Mouse (Mus musculus): Measurements from ENCODE around the gene 4921524J17Rik.
A peak's percentile ranks its signal among the peaks of the same experiment; 100 is the strongest.

The 4921524J17Rik gene

DNA sequence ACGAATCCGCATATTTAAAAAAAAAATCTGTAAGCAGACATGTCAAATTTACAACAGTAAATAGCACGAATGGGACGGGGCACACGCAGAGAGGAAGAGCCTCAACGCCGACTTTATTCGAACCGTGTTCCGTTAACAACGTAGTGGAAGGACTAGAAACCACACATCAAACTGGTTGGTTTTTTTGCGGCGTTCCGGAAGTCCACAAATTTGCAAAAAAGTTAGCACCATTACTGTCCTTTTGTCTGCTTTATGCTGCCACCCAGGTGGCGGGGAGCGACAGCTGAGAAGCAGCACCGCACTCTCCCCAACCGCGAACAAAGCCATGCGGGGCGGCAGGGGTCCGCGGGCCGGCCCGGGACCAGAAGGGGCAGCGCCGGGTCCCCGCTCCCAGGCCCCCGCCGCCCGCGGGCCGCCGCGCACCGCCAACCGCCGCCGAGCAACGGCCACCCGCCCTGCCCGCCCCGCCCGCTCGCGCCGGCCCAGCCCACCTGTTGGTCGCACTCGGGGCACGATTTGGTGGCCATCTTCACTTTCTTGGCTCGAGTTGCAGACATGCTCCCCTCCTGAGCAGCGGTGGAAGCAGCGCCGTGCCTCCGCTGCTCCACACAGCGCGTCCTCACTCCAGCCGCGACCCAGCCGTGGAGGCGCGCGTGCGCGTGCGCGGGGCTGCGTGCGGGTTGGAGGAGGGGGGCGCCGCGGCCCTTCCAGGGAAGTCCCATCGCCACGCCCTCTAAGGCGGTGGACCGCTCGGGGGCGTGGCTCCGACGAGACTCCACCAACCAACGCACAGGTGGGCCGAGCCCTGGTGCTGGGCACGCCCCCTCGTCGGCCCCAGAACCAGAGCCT is at the start of gene 4921524J17Rik:
Gene 4921524J17Rik, minus strand, starts transcription at position 666 of the 849 bp plus-strand sequence.
- peak; percentile 94 for DNase-seq (ENCODE audit: low spot score)

DNA sequence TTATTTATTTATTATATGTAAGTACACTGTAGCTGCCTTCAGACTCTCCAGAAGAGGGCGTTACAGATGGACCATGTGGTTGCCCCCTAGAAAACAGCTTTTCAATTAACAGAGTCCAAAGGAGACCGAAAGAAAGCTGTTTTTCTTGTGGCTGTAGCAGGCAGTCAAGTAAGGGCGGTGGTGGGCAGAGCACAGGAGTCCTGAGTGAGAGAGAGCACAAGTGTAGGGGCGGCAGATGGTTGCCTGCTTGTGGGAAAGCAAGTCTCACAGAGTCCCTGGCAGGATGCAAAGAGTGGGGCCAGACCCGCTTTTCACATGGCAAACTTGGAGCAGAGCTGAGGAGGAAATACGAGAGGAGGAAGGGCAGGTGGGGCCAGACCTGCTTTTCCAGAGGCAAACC is 49.8 kb upstream of the 4921524J17Rik start:
- no peak for DNase-seq (ENCODE audit: low spot score)

DNA sequence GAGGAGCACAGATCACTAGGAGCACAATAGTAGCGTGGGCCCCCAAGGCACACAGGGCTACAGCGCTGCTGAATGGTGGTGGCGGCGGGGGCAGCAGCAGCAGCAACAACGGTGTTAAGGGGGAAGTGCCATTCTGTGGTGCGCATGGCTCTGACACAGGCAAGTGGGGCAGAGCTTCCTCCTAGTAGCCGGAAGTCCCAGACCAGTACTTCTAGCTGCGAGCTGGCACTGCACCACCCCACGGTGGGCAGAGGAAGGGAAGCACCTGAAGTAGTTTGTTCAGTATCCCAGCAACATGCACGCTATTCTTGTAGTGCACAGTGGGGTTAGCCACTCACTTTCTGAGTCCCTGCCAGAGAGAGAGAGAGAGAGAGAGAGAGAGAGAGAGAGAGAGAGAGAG is 49.3 kb upstream of the 4921524J17Rik start:
- no peak for DNase-seq (ENCODE audit: low spot score)

DNA sequence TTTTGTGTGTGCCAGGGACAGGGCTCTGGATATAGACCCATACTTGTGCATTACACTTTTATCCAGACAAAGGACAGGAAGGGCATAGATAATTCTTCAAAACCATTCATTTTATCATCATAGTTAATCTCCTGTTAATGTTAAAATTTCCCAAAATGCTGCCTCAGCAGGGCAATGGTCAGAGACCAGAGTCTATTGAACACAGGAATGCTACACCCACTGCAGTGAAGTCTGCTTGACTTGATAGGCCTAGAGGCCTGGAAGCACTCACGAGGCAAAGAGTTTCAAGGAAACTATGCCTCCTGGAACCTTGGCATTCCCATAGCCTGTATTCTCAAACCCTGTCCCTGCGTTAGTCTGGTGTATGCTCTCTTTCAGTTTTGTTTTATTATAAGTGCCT is 47.1 kb upstream of the 4921524J17Rik start:
- no peak for DNase-seq (ENCODE audit: low spot score)

DNA sequence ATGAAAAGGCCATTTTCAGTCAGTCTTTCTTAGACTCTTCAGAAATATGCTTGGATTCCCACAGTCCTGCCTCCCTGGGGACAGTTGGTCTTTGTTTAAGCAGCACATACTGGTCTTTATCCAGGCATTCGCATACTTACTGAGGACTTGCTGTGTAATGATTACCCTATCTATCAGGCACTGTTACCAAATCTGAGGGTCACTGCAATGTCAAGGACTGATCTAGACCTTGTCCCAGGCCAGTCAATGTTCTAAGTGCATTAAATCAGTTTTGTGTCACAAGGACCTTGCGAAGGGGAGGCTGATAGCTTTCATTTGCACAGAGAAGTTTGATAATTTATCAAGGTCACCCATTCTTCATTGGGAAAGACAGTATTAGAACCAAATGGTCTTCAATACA is 45.8 kb upstream of the 4921524J17Rik start:
- no peak for DNase-seq (ENCODE audit: low spot score)

DNA sequence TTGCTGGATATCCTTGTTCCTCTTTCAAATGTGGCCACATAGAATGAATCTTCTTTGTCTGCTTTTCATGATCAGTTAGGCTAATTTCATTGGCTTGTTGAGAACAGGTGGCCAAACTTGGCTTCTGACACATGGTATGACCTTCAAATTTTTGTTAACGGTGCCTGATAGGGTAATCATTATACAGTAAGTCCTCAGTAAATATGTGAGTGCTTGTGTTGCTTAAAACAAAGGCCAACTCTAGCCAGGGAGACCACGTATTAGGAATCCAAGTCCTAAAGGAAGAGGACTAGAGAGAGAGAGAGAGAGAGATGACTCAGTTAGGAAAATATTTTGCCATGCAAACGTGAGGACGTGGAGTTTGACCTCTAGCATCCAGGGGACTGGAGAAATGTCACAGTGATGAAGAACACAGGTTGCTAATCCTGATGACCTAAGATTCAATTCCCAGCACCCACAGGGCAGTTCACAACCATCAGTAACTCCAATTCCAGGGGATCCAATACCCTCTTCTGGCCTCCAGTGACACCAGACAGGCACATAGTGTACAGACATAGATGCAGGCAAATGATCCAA is 44.4 kb upstream of the 4921524J17Rik start:
- no peak for DNase-seq (ENCODE audit: low spot score)

DNA sequence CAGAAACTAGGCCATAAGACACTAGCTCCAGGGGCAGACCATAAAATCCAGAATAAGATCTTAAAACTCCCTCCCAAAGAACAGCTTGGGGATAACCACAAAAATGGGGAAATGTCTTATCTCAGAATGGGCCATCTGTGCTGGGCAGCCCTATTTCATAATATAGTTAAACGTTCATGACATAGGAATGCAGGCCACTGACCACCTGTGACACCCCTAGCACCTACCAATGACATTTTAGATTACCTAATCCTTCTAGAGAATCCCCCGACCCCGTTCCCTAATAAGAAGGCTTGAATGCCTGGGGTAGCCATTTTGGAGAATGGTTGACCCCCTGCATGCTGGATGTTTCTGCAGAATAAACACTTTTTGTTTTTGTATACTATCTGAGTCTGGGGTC is 42.3 kb upstream of the 4921524J17Rik start:
- no peak for DNase-seq (ENCODE audit: low spot score)

DNA sequence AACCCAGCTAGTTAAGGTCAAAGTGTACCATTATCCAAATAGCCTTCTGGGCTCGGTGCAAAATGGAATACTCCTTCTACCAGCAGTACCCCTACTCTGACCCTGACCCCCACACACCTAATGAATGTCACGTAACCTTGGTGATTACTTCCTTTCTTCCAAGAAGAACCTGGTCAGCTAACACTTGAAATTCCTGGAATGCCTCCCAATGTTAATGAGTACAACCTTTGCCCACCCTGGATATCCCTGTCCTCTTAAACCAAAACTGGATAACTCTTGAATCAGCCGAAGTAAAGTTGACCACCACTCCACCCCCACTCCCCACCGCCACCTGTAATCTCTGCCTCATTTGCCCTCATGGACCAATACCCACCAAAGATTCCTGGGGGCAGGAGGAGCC is 40.6 kb upstream of the 4921524J17Rik start:
- DNase-seq (ENCODE audit: low spot score) = no peak

DNA sequence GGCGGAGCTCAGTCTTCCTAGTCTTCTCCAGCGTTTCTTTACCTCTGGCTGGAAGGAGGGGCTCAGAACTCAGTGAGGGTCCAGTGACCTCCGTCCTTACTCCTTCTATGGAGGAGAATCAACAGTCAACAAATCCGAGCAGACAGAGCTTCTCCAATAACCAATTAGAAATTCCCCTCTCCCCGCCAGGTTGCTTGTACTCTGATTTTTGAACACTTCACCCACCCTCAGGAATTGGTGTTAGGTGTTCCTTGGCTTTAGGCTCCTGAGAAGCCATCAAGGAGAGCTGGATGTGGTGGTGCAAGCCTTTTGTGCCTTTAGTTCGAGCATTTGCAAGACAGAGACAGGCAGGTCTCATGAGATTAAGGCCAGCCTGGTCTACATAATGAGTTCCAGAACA is 40.2 kb upstream of the 4921524J17Rik start:
- no peak for DNase-seq (ENCODE audit: low spot score)

DNA sequence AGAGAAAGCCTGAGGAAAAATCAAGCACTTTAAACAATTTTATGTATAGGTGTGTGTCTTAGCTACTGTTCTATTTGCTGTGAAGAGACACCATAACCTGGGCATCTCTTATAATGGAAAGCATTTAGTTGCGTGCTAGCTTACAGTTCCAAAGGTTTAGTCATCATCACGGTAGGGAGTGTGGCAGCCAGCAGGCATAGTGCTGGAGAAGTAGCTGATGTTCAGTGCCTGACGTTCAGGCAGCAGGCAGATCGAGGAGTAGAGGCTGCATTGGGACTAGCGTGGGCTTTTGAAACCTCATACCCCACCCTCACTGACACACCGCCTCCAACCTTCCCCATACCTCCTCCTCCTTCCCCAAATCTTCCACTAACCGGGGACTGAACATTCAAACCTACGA is 38.1 kb upstream of the 4921524J17Rik start:
- DNase-seq (ENCODE audit: low spot score) = no peak

DNA sequence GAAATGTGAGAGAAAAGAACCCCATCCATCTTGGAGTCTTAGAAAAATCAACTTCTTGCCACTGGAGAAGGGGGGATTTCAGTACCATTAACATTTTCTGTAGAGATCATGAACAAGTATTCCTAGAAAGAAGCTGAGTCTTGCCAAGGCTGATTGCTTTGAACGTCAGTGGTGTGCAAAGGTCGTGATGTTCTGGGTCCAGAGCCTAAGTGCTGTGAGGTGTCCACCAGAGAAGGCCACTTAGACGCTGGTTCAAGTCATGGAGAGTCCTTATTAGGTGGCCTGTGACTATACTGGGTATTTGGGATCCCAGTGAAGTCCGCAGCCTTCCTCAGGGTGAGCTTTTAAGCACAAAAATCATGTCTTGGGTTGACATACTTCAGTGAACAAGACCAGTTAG is 33.4 kb upstream of the 4921524J17Rik start:
- no peak for DNase-seq (ENCODE audit: low spot score)

DNA sequence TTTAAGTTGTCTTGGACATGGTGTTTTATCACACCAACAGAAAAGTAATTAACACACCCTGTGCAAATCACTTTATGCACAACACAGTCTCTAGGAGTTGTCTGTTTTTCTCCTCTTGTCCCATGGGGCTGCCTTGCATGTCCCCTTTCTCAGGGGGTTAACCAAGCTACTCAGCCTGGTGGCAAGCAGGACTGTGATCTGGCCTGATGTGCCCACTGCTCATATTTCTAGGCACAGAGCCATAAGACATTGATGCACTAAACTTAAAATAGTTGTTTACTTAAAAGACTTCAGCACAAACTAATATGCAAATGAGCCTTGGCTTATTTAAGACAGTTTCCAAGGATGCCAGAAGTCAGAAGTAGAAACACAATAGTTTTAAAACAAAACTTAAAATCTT is 31.7 kb upstream of the 4921524J17Rik start:
- DNase-seq (ENCODE audit: low spot score) = no peak

DNA sequence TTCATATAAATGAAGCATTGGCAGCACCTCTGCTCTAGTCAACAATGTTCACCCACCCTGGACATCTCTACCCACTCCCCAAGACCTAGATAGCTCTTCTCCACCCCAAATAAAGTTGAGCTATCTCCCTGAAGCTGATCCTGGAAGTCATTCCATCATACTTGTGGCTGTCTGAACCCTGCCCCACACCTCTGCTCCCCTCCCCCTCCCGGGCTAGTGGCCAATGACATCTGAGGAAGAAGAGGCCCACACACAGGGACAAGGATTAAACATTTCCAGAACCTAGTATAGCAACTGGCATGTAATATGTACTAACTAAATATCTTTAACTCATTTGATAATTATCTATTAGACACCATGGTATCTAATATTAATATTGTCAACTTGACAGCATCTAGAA is 29.8 kb upstream of the 4921524J17Rik start:
- DNase-seq (ENCODE audit: low spot score) = no peak

DNA sequence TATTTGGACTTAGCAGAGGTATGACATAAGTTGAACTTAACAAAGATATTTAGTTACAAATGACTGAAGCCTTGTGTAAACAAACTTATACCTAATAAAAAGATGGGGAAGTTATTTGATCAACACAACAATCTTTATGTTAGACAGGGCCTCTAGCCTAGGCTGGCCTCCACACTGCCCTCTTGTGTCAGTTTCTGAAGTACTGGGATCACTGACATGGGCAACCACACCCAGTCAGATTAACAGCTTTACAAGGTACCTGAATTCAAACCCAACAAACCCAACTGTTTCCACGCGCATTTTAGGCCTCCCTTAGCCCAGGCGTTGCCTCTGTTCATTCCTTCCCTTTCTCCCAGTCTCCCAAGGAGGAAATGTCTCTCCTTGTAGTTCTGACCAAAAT is 28.7 kb upstream of the 4921524J17Rik start:
- DNase-seq (ENCODE audit: low spot score) = peak; percentile 28

DNA sequence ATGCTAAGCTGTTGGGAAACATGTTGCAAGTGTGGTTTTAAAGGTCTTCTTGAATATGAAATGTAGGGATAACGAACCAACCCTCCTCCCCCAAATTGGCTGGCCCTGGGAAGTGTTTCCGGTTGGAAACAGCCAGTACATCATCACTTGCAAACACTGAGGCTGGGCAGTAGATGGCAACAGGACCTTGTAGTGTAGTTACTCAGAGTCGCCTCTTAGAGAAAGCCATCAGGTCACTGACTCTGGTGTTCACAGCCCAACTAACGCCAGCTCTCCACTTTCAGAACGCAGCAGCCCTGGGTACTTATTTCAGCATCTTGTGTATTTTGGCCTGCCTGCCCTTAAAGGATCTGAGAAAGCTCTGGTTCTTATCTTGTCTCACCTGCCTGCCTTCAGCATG is 28.2 kb upstream of the 4921524J17Rik start:
- DNase-seq (ENCODE audit: low spot score) = no peak

DNA sequence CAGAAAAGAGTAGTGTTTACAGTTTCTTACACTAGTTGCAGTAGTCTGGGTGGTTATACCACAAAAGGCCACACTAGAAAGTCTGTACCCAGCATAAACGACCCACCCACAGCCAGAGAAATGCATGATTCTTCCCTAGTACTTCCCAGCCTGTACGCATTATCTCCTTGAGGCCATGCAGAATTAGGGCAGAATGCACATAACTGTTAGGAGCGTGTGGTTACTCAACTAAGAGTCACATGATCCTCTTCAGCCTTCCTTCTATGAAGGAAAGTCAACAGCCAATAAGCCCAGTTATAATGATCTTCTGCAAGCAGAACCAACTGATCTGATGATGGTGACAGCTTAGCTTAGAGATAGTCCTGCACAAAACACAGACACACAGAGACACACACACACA is 26.9 kb upstream of the 4921524J17Rik start:
- no peak for DNase-seq (ENCODE audit: low spot score)

DNA sequence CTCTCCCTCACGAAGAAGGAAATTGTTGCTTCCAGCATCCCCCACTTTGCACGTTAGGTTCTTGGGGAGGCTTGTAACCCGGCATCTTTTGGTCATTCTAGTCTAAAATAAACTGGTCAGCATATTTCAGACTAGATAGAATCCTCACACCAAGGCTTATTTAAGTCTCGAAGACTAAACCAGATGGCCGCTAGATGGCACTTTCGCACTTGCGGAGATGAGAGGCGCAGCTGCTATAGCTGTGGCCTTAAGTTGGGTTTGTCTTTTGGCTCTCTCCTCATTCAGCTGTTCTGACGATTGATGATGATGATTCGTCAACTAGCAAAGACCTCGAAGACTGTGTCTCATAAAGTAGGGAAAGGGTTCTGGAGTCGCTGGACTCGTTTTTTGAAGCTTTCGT is 23.9 kb upstream of the 4921524J17Rik start:
- DNase-seq (ENCODE audit: low spot score) = peak; percentile 72

DNA sequence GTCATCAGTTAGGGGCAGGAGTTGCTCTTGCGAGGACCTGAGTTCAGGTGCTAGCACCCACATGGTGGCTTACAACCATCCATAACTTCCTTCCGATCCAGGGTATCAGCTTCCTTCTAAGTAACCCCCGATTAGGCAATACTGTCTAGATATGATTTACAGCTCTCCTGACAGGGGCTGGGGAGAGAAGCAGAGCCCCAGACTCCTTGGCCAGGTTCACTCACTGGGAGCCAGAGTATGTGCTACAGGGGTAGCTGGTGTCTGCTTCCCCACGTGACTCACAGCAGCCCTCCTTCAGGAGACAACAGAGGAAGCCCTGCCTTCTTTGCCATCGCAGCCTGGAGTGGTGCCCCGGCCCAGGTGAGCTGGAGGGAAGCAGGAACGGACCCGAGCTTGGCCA is 22.1 kb upstream of the 4921524J17Rik start:
- DNase-seq (ENCODE audit: low spot score) = no peak

DNA sequence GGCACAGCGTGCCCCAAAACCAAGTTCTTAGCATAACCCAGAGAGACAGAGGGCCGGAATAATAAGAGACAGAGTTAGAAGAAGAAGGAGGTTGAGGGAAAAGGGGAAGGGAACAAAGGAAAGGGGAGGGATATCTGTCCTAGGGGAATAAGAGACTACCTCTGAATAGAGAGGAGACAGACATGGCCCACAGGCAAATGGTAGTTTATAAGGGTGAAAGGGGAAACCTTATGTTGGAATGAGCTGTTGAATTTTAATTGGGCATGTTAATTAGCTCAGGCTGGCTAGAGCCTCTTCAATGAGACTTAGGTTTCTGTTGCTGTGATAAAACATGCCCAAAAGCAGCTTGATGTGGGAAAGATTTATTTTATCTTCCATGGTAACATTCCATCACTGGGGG is 20.6 kb upstream of the 4921524J17Rik start:
- DNase-seq (ENCODE audit: low spot score) = no peak

DNA sequence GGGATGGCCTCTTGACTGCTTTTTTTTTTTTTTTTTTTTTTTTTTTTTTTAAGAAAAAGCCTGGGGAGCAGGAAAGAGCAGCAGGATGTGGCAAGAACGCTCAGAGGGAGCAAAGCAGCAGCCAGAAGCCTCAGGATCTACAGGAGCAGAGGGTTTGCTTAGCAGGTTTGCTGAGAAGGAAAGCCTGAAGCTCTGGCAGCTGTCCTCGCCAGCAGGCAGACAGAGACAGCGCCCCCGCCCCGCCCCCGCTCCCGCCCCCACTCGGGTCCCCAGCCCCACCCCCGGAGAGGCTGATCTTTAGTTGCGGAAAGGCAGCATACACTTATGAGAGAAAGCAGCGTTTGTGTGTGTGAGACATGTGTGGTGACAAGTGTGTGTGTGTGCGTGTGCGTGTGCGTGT is 19.7 kb upstream of the 4921524J17Rik start:
- DNase-seq (ENCODE audit: low spot score) = no peak

DNA sequence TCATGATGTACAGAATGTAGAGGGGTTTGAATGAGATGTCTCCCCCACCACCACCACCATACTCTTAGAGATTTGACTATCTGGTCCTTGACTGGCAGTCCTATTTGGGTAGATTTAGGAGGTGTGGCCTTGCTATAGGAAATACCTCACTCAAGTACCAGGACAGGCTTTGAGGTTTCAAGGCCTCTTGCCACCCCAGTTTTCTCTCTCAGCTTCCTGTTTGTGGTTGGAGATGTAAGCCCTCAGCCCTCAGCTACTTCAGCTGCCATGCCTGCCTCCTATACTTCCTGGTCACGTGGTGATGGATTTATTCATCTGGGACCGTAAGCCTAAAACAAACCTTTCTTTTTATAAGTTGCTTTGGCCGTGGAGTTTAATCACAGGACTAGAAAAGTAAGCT is 17.7 kb upstream of the 4921524J17Rik start:
- no peak for DNase-seq (ENCODE audit: low spot score)

DNA sequence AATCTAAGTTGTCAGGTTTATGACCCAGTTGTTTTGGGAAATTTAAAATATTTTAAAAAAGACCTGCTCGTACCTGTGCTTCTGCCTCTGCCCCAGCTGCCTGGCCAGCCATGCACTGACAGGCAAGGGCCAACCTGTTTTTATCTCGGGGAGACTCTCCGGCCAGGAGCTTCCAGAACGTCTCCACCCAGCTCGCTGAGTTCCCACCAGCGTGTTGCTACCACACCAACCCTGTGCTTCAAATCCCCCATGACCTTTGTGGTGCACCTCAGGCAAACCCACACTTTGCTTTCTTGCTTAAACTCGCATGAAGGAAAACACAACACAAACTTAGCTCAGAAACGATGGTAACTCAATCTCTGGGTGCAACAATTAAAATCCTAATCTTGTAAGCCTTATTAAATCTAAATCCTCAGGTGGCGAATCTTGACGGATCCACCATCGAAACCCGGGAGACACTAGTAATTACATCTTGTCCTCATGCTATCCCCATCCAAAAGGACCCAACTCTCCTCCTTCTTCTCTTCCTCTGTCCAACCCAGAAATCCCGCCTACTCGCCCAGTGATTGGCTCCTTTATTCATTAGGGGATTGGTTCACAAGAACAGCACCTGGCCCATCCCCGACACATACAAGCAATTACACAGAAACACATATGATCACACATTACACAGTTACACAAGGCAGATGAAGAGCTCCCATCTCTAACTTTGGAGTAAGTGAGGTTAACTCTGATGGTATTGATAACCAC is 13.5 kb upstream of the 4921524J17Rik start:
- no peak for DNase-seq (ENCODE audit: low spot score)

DNA sequence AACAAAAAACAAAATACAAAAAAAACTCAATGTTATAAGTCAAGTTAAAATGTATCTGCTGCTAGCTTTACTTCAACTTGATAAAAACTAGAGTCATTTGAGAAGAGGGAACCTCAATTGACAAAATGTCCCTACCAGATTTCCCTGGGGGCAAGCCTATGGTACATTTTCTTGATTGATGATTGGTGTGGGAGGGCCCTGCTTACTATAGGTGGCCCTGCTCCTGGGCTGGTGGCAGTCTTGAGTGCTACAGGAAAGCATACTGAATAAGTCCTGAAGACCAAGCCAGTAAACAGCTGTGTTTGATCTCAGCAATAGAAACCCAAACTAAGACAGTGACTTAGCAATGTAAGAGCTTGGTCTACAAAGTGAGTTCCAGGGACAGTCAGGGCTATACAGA is 11.5 kb upstream of the 4921524J17Rik start:
- DNase-seq (ENCODE audit: low spot score) = no peak

Measured in c-Kit-positive CD71-positive TER-119-positive erythroid progenitor cells, embryonic 14.5 days (primary cell).